Comparison of ENCODE assay signal across 21 mouse cellular contexts in the genomic region with DNA sequence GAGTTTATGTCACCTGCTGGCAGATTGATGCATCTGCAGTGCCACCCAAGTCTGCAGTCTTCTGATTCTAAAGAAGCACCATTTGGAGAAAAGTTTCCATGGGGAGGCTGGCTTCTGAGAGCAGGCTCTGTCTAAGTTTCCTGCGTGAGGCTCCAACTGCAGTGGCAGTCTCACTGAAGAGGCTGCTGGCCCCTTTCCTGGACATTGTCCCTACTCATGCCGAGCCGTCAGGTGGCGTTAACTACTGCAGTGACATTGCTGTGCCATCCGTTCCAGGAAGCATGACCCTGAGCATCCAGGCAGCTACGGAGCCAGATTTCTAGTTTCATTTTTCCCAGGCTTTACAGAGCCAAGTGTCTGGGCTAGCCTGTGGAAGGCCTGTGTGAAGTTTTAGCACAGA. TPM values are rescaled to one million over a fixed set of nuclear protein-coding genes. Genes with fewer than 3 reads are reported as not detected.
DNase-seq lines count a peak whose midpoint lies in the region; ATAC-seq and TF ChIP-seq lines count a peak whose summit lies in the region.
"Had no signal": no experiment of that assay in that cellular context is flagged by ENCODE, and none has a peak within 500 bp of the region (broad histone marks: within the 10 kb centered on the region; RNA-seq: fewer than 3 reads in every experiment).

No protein-coding gene starts in this region.

- H3K36me3 ChIP-seq in intestine, postnatal 0 days (ENCODE audit: control insufficient read depth, insufficient read depth), result peaks cover 54% of the 10 kb centered on the region
- H3K36me3 ChIP-seq in intestine, embryonic 16.5 days (ENCODE audit: control insufficient read depth, insufficient read depth, low read length), result no peaks in the 10 kb centered on the region
- peaks cover 23% of the 10 kb centered on the region; the same call in 1 of the 2 replicates for H3K36me3 ChIP-seq in lung, postnatal 0 days (ENCODE audit: insufficient read depth, low read length)
- no peaks in the 10 kb centered on the region for H3K36me3 ChIP-seq in kidney, embryonic 16.5 days (ENCODE audit: insufficient read depth, low read length)
- H3K36me3 ChIP-seq: forebrain, embryonic 10.5 days had no signal

- H3K27me3 ChIP-seq in intestine, postnatal 0 days (replicated peaks; ENCODE audit: control insufficient read depth, insufficient read depth, low read length), result no peaks in the 10 kb centered on the region
- H3K27me3 ChIP-seq in intestine, embryonic 16.5 days (replicated peaks; ENCODE audit: control insufficient read depth, insufficient read depth, low read length), result no peaks in the 10 kb centered on the region
- no peaks in the 10 kb centered on the region for H3K27me3 ChIP-seq in lung, postnatal 0 days (replicated peaks; ENCODE audit: insufficient read depth, low read length)
- H3K27me3 ChIP-seq in kidney, embryonic 16.5 days (ENCODE audit: insufficient read depth, low read length), result no peaks in the 10 kb centered on the region
- H3K27me3 ChIP-seq: heart, embryonic 15.5 days; kidney, embryonic 15.5 days had no signal

- H3K9ac ChIP-seq in intestine, postnatal 0 days (ENCODE audit: low read depth, low read length), result no peak overlapping the region
- H3K9ac ChIP-seq in intestine, embryonic 16.5 days (ENCODE audit: low read depth, low read length), result no peak overlapping the region
- no peak overlapping the region for H3K9ac ChIP-seq in lung, postnatal 0 days (replicated peaks; ENCODE audit: low read depth)
- H3K9ac ChIP-seq in kidney, embryonic 16.5 days (replicated peaks; ENCODE audit: low read length), result no peak overlapping the region
- H3K9ac ChIP-seq: heart, embryonic 15.5 days; kidney, embryonic 15.5 days had no signal

- H3K4me3 ChIP-seq in intestine, postnatal 0 days (ENCODE audit: low read depth, low read length), result no peak overlapping the region
- H3K4me3 ChIP-seq in intestine, embryonic 16.5 days (ENCODE audit: low read length), result no peak overlapping the region
- no peak overlapping the region for H3K4me3 ChIP-seq in lung, postnatal 0 days (ENCODE audit: low read depth, low read length)
- H3K4me3 ChIP-seq in cortical plate, adult 2 months (ENCODE audit: insufficient read depth, low read length), result no peak overlapping the region
- no peak overlapping the region for H3K4me3 ChIP-seq in kidney, embryonic 16.5 days (ENCODE audit: low read length)
- H3K4me3 ChIP-seq: forebrain, embryonic 10.5 days; heart, embryonic 15.5 days; kidney, embryonic 15.5 days; midbrain, embryonic 10.5 days had no signal

- no peaks in the 10 kb centered on the region for H3K4me1 ChIP-seq in intestine, postnatal 0 days (replicated peaks; ENCODE audit: control insufficient read depth, insufficient read depth, low read length)
- no peaks in the 10 kb centered on the region for H3K4me1 ChIP-seq in intestine, embryonic 16.5 days (ENCODE audit: control insufficient read depth, insufficient read depth, low read length)
- no peaks in the 10 kb centered on the region for H3K4me1 ChIP-seq in lung, postnatal 0 days (ENCODE audit: insufficient read depth, low read depth, low read length)
- peaks cover 8% of the 10 kb centered on the region for H3K4me1 ChIP-seq in cortical plate, adult 2 months (ENCODE audit: control insufficient read depth, insufficient read depth, low read length)
- no peaks in the 10 kb centered on the region for H3K4me1 ChIP-seq in kidney, embryonic 16.5 days (ENCODE audit: insufficient read depth, low read length)
- H3K4me1 ChIP-seq: kidney, embryonic 15.5 days had no signal

- TF ChIP-seq POLR2A in cortical plate, adult 2 months (IDR thresholded peaks at IDR 0.05; ENCODE audit: extremely low read depth, insufficient read depth, low read length), result no peak

- H3K4me2 ChIP-seq in intestine, postnatal 0 days (replicated peaks; ENCODE audit: low read depth), result no peak overlapping the region
- H3K4me2 ChIP-seq in intestine, embryonic 16.5 days (ENCODE audit: low read depth, low read length), result no peak overlapping the region
- H3K4me2 ChIP-seq in lung, postnatal 0 days (replicated peaks; ENCODE audit: low read depth, low read length), result no peak overlapping the region
- H3K4me2 ChIP-seq in kidney, embryonic 16.5 days (replicated peaks; ENCODE audit: low read depth, low read length), result no peak overlapping the region
- H3K4me2 ChIP-seq: heart, embryonic 15.5 days; kidney, embryonic 15.5 days had no signal

- no peaks in the 10 kb centered on the region for H3K9me3 ChIP-seq in intestine, postnatal 0 days (ENCODE audit: control insufficient read depth)
- H3K9me3 ChIP-seq in intestine, embryonic 16.5 days (ENCODE audit: control insufficient read depth, low read length), result no peaks in the 10 kb centered on the region
- H3K9me3 ChIP-seq in lung, postnatal 0 days (ENCODE audit: low read length), result no peaks in the 10 kb centered on the region
- H3K9me3 ChIP-seq in kidney, embryonic 16.5 days (ENCODE audit: low read length), result no peaks in the 10 kb centered on the region
- H3K9me3 ChIP-seq: forebrain, embryonic 10.5 days; heart, embryonic 15.5 days; kidney, embryonic 15.5 days; midbrain, embryonic 10.5 days had no signal

- H3K27ac ChIP-seq in intestine, postnatal 0 days (ENCODE audit: low read depth, low read length), result no peak overlapping the region
- no peak overlapping the region for H3K27ac ChIP-seq in intestine, embryonic 16.5 days (ENCODE audit: low read length)
- no peak overlapping the region for H3K27ac ChIP-seq in lung, postnatal 0 days (ENCODE audit: low read length)
- no peak overlapping the region for H3K27ac ChIP-seq in cortical plate, adult 2 months (ENCODE audit: insufficient read depth, low read length)
- no peak overlapping the region for H3K27ac ChIP-seq in kidney, embryonic 16.5 days (ENCODE audit: low read length)
- H3K27ac ChIP-seq: forebrain, embryonic 10.5 days; heart, embryonic 15.5 days; kidney, embryonic 15.5 days; macrophage had no signal

- no peak for TF ChIP-seq EP300 in lung, postnatal 0 days (IDR thresholded peaks at IDR 0.05)

- TF ChIP-seq CTCF in intestine, postnatal 0 days (IDR thresholded peaks at IDR 0.05; ENCODE audit: low read depth), result peak; percentile 48
- peak; percentile 38; the same call in 1 of the 2 replicates for TF ChIP-seq CTCF in lung, postnatal 0 days (IDR thresholded peaks at IDR 0.05)
- TF ChIP-seq CTCF in cortical plate, adult 2 months (IDR thresholded peaks at IDR 0.05; ENCODE audit: extremely low read depth, insufficient read depth, low read length), result 0 out of 2 replicates have a peak, but pooled peaks have one; percentile 13

- no peak for ATAC-seq in intestine, postnatal 0 days
- ATAC-seq in intestine, embryonic 16.5 days, result no peak
- no peak for ATAC-seq in lung, postnatal 0 days
- ATAC-seq in kidney, embryonic 16.5 days (ENCODE audit: low FRiP score, low TSS enrichment), result no peak

- 74% methylated on average over 6 of the region's 6 CpGs for WGBS in intestine, postnatal 0 days
- WGBS in intestine, embryonic 16.5 days, result 86% methylated on average over 6 of the region's 6 CpGs
- 78% methylated on average over 6 of the region's 6 CpGs for WGBS in lung, postnatal 0 days
- 82% methylated on average over 6 of the region's 6 CpGs for WGBS in kidney, embryonic 16.5 days

- no peak for DNase-seq in lung, postnatal 0 days (ENCODE audit: low spot score)
- DNase-seq in lung, postnatal 14 days, result no peak
- peak; percentile 53 for DNase-seq in cerebellum, adult 8-10 months
- DNase-seq in urinary bladder, adult 18-20 months (ENCODE audit: low spot score in 2 of 2), result no peak
- DNase-seq: B cell, adult 2 months; gastrocnemius, postnatal 10 days; heart, postnatal 4 days; layer of hippocampus, postnatal 36 days; left cerebral cortex, postnatal 4 days; liver; lung, adult 18-20 months; thymus, postnatal 25 days had no signal

RNA-seq across cellular contexts. Expression of a gene that starts 41.2 kb away (rescaled TPM):
- 0.31 and 0.86 TPM in 2 replicates for polyA plus RNA-seq in intestine, postnatal 0 days (2015; fragmentation: Nextera tagmentation; extraction: Ambion mirVana)
- 0.13 and 0.18 TPM in 2 replicates for polyA plus RNA-seq in intestine, embryonic 16.5 days (2015; fragmentation: Nextera tagmentation; extraction: Ambion mirVana)
- polyA plus RNA-seq in lung, postnatal 0 days (2015; fragmentation: Nextera tagmentation; extraction: Ambion mirVana), result 0.08 and 0.10 TPM in 2 replicates
- 17.4 and 22.0 TPM in 2 replicates for polyA plus RNA-seq in cortical plate, adult 2 months (2012; rRNA removed)
- polyA plus RNA-seq in kidney, embryonic 16.5 days (2015; fragmentation: Nextera tagmentation; extraction: Ambion mirVana), result not detected in 2 replicates
- polyA plus RNA-seq: kidney, embryonic 15.5 days; macrophage had no signal
